Mouse (Mus musculus) frontal cortex, postnatal 36 days (tissue): ENCODE data around the gene Zdhhc19.

ENCODE experiments used
- DNase-seq, 2 experiments: peaks; one replicate each; pipeline ENCODE4 v3.0.0; 2022; ENCODE audit warnings: low spot score in 2 of 2

Gene Zdhhc19

GRCm38 (mm10) chr16:32513948-32514347, 17.9 kb downstream of the Zdhhc19 start:
- DNase-seq, result no peak

GRCm38 (mm10) chr16:32516006-32516962, 20.2 kb downstream of the Zdhhc19 start:
- peak; percentile 86 to 89 for DNase-seq

GRCm38 (mm10) chr16:32517785-32518481, 21.9 kb downstream of the Zdhhc19 start:
- no peak for DNase-seq

GRCm38 (mm10) chr16:32519656-32520371, 23.7 kb downstream of the Zdhhc19 start:
- no peak for DNase-seq

GRCm38 (mm10) chr16:32520372-32520748, 24.3 kb downstream of the Zdhhc19 start:
- DNase-seq, result no peak

- no peak for DNase-seq
Observed at GRCm38 (mm10) chr16:32522578-32523194, 26.6 kb downstream of the Zdhhc19 start.

DNA sequence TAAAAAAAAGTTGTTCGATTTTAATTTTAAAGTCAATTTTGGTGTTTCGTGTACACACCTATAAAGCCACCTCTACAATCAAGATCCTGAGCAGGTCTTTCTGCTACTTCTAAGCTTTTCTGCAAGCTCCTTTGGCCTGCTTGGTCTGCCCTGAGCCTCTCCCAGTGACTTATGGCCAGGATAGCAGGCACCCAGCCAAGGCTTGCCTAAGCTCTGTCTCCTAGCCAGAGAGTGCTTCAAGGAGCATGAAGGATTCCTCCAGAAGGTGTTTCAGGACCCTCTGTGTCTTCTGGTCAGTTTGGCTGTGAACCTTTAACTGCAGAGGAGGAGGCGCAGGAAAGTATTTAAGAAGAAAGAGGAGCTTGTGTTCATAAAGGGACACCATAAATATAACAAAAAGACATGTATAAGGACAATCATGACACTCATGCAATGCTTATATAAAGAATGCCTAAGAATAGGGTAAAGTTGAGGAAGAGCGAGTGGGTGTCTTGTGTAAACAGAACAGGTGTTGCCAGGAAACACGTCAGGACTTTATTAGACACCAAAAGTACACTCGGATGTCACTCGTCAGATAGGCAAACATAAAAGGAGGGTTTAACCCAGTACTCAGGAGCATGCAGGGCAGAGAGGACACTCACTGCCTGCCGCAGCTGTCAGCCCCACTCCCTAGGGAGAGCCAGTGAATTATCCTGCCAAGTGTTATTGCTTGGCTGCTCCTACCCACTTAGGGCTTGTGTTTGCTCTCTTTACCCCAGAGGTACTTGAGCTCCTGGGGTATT, 27.6 kb downstream of the Zdhhc19 start:
- peak; percentile 21 to 29 for DNase-seq

DNA sequence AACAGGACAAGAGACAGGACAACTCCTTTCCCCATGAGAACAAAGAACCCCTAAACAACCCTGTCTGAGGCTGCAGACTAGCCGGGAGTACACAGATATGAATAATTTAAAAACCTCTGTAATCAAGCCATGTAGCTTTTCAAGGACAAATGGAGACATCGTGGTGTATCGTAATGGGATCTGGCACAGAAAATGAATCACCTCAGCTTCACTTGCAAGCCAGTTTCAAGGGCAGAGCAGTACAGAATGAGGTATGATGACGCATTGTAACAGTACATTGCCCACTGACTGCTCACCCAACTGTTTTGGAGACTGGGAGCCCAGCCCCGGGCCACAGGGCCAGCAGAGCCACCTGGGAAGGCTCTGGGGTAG, 28.2 kb downstream of the Zdhhc19 start:
- DNase-seq, result no peak

DNA sequence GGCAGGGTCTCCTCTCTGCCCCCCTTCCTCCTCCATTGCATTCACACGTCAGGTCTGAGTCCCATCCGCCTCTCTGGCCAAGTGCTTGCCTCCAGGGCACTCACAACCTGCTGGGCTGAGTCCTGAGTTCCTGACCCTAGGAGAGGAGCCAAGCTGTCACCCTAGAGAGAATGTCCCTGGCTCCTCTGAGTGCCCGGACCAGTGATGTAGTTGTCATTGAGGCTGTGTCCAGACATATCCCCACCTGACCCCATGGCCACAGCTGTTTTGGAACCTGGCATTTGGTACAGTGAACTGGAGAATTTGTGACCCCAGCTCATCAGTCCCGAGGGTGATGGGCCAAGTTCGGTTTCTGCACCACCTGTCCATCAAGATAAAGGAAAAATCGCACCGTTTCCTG, 30.8 kb downstream of the Zdhhc19 start:
- DNase-seq, result no peak

DNA sequence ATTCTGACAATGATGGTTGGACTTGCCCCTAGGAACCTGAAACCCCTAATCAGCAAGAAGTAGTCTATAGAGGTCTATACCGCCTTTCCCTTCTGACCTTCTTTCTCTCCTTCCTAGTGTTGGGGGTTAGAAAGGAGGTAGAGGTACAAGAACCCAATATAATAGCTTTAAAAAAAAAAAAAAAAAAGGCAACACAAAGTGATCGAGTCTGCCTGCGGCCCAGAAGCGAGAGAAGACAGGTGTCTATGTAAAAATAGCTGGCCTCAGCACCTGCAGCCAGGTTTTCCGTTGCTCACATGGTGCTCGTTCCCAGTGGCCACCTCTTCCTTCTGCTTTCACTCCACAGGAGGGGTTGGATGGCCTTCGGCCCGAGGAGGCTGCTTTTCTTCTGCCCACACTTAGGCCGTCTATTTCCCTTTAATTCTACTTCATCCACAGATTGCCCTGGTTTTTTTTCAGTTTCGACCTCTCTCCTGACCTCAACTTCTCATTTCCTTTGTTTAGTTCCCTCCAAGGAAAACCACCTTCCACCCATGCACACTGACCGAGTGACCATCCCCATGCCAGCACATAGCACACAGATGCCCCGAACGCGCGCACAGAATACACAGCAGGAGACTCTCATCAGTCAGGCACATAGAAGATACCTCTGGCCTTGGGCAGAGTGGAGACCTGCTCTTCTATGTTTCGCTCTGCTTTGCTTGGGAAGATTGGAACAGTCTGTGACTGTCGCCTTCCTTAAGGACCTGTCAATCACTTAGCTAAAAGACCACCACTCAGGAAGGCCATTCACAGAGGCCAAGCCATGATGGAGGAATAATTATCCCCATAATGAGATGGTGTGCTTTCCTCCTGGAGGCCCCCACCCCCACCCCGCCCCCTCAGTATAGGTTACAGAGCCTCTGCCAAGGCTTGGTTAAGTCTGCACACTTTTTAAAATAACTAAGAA, 37.1 kb downstream of the Zdhhc19 start:
- no peak for DNase-seq

DNA sequence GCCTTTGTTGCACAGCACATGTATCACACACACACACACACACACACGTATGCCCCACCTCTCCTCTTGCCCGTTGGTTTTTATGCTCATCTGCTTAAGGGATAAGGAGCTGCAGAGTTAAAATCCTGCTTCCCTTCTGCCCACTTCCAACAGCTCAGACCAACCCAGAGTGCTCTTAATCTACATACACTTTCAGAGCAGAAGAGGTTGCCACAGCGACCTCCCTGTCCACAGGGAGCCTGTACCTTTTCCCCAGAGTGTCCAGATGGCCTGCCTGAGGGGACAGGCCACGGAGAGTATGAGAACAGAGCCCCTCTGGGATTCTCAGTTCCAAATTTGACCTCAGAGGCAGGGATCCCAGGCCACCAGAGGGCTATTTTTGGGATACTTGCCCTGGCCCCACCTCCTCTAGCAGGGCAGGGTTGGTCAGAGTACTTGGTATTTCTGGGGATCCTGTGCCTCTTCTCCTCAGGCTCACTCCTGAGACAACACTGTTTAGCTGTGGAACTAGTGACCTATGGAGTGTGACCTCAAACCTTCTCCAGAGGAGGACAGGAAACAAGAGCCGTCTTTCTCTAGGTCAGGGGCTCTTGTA, 39.2 kb downstream of the Zdhhc19 start:
- no peak for DNase-seq

GRCm38 (mm10) chr16:32537867-32538660, 42.0 kb downstream of the Zdhhc19 start:
- DNase-seq, result no peak

DNA sequence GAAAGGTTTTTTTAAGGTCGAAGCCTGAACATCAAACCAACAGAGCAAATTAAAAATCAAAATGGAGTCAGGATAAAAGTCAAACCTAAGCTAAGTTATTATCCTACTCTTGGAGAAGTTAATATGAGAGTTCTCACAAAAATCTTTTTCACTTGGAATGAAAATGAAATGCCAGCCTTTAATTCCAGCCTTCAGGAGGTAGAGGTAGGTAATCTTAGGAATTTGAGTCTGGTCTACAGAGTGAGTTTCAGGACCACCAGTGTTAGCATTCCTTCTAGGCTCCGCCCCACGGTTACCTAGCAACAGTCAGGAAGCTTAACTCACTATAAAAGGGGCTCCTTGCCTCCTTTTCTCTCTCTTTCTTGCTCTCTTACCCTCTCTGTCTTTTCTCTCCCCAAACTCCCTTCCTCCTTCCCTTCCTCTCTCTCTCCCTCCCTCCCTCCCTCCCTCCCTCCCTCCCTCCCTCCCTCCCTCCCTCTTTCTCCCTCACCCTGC, 42.7 kb downstream of the Zdhhc19 start:
- no peak for DNase-seq

GRCm38 (mm10) chr16:32541338-32542179, 45.5 kb downstream of the Zdhhc19 start:
- DNase-seq, result no peak

DNA sequence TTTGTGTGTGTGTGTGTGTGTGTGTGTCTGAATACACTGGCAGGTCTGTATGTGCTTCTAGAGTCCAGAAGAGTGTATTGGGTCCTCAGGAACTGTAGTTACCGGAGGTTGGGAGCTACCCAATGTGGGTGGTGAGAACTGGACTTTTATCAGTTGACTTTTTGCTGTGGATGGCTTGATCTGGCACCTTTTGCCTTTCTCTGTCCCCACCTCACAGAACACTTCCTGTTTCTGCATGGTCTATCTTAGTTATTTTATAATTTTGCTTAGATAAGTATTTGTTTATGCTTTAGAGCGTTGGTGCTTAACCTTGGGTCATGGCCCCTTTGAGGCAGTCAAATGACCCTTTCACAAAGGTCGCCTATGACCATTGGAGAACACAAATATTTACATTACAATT, 47.4 kb downstream of the Zdhhc19 start:
- DNase-seq, result no peak

DNA sequence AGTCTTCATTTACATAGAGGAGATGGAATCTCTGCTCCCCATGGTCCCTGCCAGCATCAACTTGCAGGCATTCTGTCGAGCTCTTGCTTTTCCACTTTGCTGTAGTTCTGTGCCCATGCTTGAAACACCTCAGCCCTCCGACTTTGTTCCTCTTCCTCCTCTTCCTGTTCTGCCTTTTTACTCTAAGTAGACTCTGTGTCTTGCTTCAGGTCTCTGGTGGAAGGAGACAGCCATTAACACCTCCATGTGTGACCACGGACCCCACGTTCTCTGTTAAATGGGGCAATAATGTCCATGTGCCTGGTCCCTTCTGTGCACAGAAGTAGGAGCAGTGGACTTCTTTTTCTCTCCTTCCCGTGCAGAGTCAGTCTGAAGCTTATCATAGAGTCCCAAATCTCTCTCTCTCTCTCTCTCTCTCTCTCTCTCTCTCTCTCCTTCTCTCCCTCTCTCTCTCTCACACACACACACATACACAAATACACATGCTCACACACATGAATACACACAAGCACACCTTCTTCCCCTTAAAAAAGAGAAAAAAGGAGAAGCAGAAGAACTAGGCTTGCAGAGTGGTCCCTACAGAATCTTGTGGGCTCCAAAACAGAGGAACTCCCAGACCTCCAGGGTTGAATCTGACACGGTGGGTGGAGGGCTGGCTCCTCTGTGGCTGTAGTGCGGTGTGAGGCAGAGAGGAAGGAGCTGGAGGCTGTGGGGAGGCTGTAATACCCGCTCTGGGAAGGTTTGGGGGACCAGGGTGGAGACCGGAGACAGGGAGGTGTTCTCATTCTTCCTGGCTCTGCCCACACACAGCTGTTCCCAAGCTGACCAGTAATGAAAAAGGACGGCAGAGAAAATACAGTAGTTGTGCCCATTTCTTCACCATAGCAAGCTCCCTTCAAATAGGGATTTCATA, 51.3 kb downstream of the Zdhhc19 start:
- DNase-seq, result no peak

GRCm38 (mm10) chr16:32550084-32550483, 54.0 kb downstream of the Zdhhc19 start:
- DNase-seq, result no peak
